Mouse (Mus musculus) MEL (cell line): ENCODE data around the gene Vps26c. TPM values are rescaled to one million over a fixed set of nuclear protein-coding genes. Genes with fewer than 3 reads are reported as not detected.

Experiments
- DNase-seq: peaks from one replicate; pipeline ENCODE4 v3.0.0; 2011; ENCODE audit warnings: low read depth, low spot score
- H3K27ac ChIP-seq: 2 replicates; pipeline ENCODE4 v1.5.1; 2012; ENCODE audit warnings: low read depth, mild to moderate bottlenecking, control low read depth, low read length, moderate library complexity; ENCODE audit not compliant: control insufficient read depth
- H3K27me3 ChIP-seq, 2 experiments: fragments of 150-350 bp in 1 of 2; sonication (generic) in 1 of 2; 2 replicates each; pipeline ENCODE4 v1.6.1; 2012; ENCODE audit warnings: low read length in 2 of 2, mild to moderate bottlenecking in 2 of 2, improper control_type of control experiment in 1 of 2, moderate library complexity in 1 of 2; ENCODE audit not compliant: insufficient read depth in 2 of 2, control insufficient read depth in 1 of 2
- H3K36me3 ChIP-seq, 2 experiments: 2 replicates each; pipeline ENCODE4 v1.6.1; 2012 to 2014; ENCODE audit warnings: low read length in 2 of 2, improper control_type of control experiment in 1 of 2, inconsistent platforms in 1 of 2, mild to moderate bottlenecking in 1 of 2; ENCODE audit not compliant: insufficient read depth in 2 of 2, control insufficient read depth in 1 of 2
- H3K4me1 ChIP-seq, 2 experiments: fragments of 150-350 bp in 1 of 2; sonication (generic) in 1 of 2; 2 replicates each; pipeline ENCODE4 v1.6.1; 2012; ENCODE audit warnings: low read length in 2 of 2, improper control_type of control experiment in 1 of 2, mild to moderate bottlenecking in 1 of 2; ENCODE audit not compliant: insufficient read depth in 2 of 2, control insufficient read depth in 1 of 2
- H3K4me3 ChIP-seq, 2 experiments: fragments of 150-350 bp in 1 of 2; sonication (generic) in 1 of 2; 2 replicates each; pipeline ENCODE4 v1.5.1; 2012; ENCODE audit warnings: low read depth in 2 of 2, low read length in 2 of 2, mild to moderate bottlenecking in 2 of 2, moderate library complexity in 2 of 2, control low read depth in 1 of 2, improper control_type of control experiment in 1 of 2; ENCODE audit not compliant: control insufficient read depth in 1 of 2, insufficient read depth in 1 of 2
- H3K79me2 ChIP-seq: 2 replicates; pipeline ENCODE4 v1.6.1; 2012; ENCODE audit warnings: mild to moderate bottlenecking, low read length, moderate library complexity; ENCODE audit not compliant: control insufficient read depth, poor library complexity, insufficient read depth
- H3K9ac ChIP-seq: 2 replicates; pipeline ENCODE4 v1.6.1; 2012; ENCODE audit warnings: low read depth, mild to moderate bottlenecking, control low read depth, low read length, moderate library complexity; ENCODE audit not compliant: control insufficient read depth, poor library complexity, severe bottlenecking
- H3K9me3 ChIP-seq: fragments of 150-350 bp; sonication (generic); replicated peaks from 2 replicates; pipeline ENCODE4 v1.6.1; 2012; ENCODE audit warnings: mild to moderate bottlenecking, low read length, improper control_type of control experiment, moderate library complexity; ENCODE audit not compliant: insufficient read depth
- CHD1 ChIP-seq: IDR thresholded peaks from 2 replicates; pipeline ENCODE4 v1.6.1; 2012; ENCODE audit warnings: low read depth, mild to moderate bottlenecking, inconsistent platforms, low read length, improper control_type of control experiment
- EP300 ChIP-seq, 2 experiments: IDR thresholded peaks; 2 replicates each; pipeline ENCODE4 v1.6.1; 2011; ENCODE audit warnings: improper control_type of control experiment in 2 of 2, low read length in 2 of 2, low read depth in 1 of 2, mild to moderate bottlenecking in 1 of 2
- HCFC1 ChIP-seq: IDR thresholded peaks from 2 replicates; pipeline ENCODE4 v1.6.1; 2012; ENCODE audit warnings: low read depth, mild to moderate bottlenecking, inconsistent platforms, low read length, improper control_type of control experiment, moderate library complexity
- JUND ChIP-seq: IDR thresholded peaks from 2 replicates; pipeline ENCODE4 v1.6.1; 2011; ENCODE audit warnings: low read depth, mild to moderate bottlenecking, improper control_type of control experiment, low read length
- KAT2A ChIP-seq: conservative IDR thresholded peaks from 2 replicates; pipeline ENCODE4 v1.6.1; 2012; ENCODE audit warnings: low read depth, low read length, improper control_type of control experiment, inconsistent platforms
- MAX ChIP-seq: IDR thresholded peaks from 2 replicates; pipeline ENCODE4 v1.6.1; 2011; ENCODE audit warnings: low read length, improper control_type of control experiment
- MAZ ChIP-seq: IDR thresholded peaks from 2 replicates; pipeline ENCODE4 v1.6.1; 2012; ENCODE audit warnings: low read depth, mild to moderate bottlenecking, inconsistent platforms, low read length, improper control_type of control experiment
- MXI1 ChIP-seq: IDR thresholded peaks from 2 replicates; pipeline ENCODE4 v1.6.1; 2011; ENCODE audit warnings: mild to moderate bottlenecking, low read depth, low read length, improper control_type of control experiment
- MYC ChIP-seq: IDR thresholded peaks from 2 replicates; pipeline ENCODE4 v1.6.1; 2011; ENCODE audit warnings: low read depth, mild to moderate bottlenecking, low read length, improper control_type of control experiment, moderate library complexity
- NELFE ChIP-seq: IDR thresholded peaks from 2 replicates; pipeline ENCODE4 v1.6.1; 2011; ENCODE audit warnings: low read depth, low read length, improper control_type of control experiment
- POLR2AphosphoS2 ChIP-seq: IDR thresholded peaks from 2 replicates; pipeline ENCODE4 v1.6.1; 2011; ENCODE audit warnings: low read length, improper control_type of control experiment
- RCOR1 ChIP-seq: IDR thresholded peaks from 2 replicates; pipeline ENCODE4 v1.6.1; 2012; ENCODE audit warnings: low read depth, mild to moderate bottlenecking, inconsistent platforms, low read length, improper control_type of control experiment
- SMC3 ChIP-seq: IDR thresholded peaks from 2 replicates; pipeline ENCODE4 v1.6.1; 2011; ENCODE audit warnings: low read depth, low read length, improper control_type of control experiment
- TAL1 ChIP-seq: IDR thresholded peaks from 2 replicates; pipeline ENCODE4 v1.6.1; 2012; ENCODE audit warnings: mild to moderate bottlenecking, inconsistent platforms, low read length, moderate library complexity, mixed read lengths
- TBP ChIP-seq: IDR thresholded peaks from 2 replicates; pipeline ENCODE4 v1.8.0; 2011; ENCODE audit warnings: low read depth, low read length, improper control_type of control experiment
- TCF12 ChIP-seq: IDR thresholded peaks from 2 replicates; pipeline ENCODE4 v1.6.1; 2014; ENCODE audit warnings: low read depth, mild to moderate bottlenecking, inconsistent platforms, low read length, improper control_type of control experiment, moderate library complexity
- USF2 ChIP-seq, 2 experiments: IDR thresholded peaks; 2 replicates each; pipeline ENCODE4 v1.6.1; 2011 to 2012; ENCODE audit warnings: improper control_type of control experiment in 2 of 2, low read length in 2 of 2, borderline replicate concordance in 1 of 2, inconsistent platforms in 1 of 2, low read depth in 1 of 2, mild to moderate bottlenecking in 1 of 2; ENCODE audit not compliant: insufficient read depth in 1 of 2
- ZC3H11A ChIP-seq: IDR thresholded peaks from 2 replicates; pipeline ENCODE4 v1.6.1; 2012; ENCODE audit warnings: low read depth, mild to moderate bottlenecking, inconsistent platforms, low read length, improper control_type of control experiment
- ZKSCAN1 ChIP-seq: IDR thresholded peaks from 2 replicates; pipeline ENCODE4 v1.6.1; 2012; ENCODE audit warnings: low read depth, mild to moderate bottlenecking, inconsistent platforms, low read length, improper control_type of control experiment, moderate library complexity
- ZMIZ1 ChIP-seq: IDR thresholded peaks from 2 replicates; pipeline ENCODE4 v1.6.1; 2012; ENCODE audit warnings: low read depth, mild to moderate bottlenecking, inconsistent platforms, low read length, improper control_type of control experiment, moderate library complexity
- ZNF384 ChIP-seq: IDR thresholded peaks from 2 replicates; pipeline ENCODE4 v1.6.1; 2012; ENCODE audit warnings: low read depth, mild to moderate bottlenecking, inconsistent platforms, low read length, improper control_type of control experiment
- polyA plus RNA-seq, 2 experiments: library from polyadenylated mRNA; stranded (reverse) in 1 of 2; unstranded in 1 of 2; fragments of >175 nt in 1 of 2; fragments of >200 nt in 1 of 2; gene quantifications; 2 replicates each; pipeline versions ENCODE4 v1.2.1 to v1.2.4; 2012; ENCODE audit warnings: low replicate concordance in 2 of 2, low read depth in 1 of 2; ENCODE audit not compliant: insufficient read length in 2 of 2, insufficient read depth in 1 of 2, missing spikeins in 1 of 2
- total RNA-seq: library from RNA; depleted of rRNA; stranded (reverse); fragments of 300-350 nt; gene quantifications from 2 replicates; pipeline ENCODE4 v1.2.3, GENCODE M21; 2012

Gene Vps26c
- total and polyA plus RNA-seq, 3 experiments: 20.9 to 23.7 TPM; not detected in 1

GRCm38 (mm10) chr16:94566834-94567585 is 40.4 kb upstream of the Vps26c start:
- Histone ChIP-seq H3K27ac (no peak overlapping the region), H3K4me3 (no peak overlapping the region), H3K36me3 (peaks cover 0 to 7% of the 10 kb centered on the region in 2 experiments; a peak in 2 of 4 replicates), H3K9ac (no peak overlapping the region), H3K27me3 (peaks cover 3 to 5% of the 10 kb centered on the region in 2 experiments; a peak in 3 of 4 replicates), H3K4me1 (peaks cover 3 to 9% of the 10 kb centered on the region in 2 experiments; a peak in 2 of 4 replicates), H3K9me3 (no peaks in the 10 kb centered on the region), H3K79me2 (peaks cover 28% of the 10 kb centered on the region)
- TF ChIP-seq MAZ (no peak), JUND (no peak), MAX (no peak), ZMIZ1 (no peak), ZNF384 (no peak), ZKSCAN1 (no peak), CHD1 (no peak), KAT2A (no peak), TCF12 (no peak), ZC3H11A (no peak), MYC (no peak), TAL1 (no peak), MXI1 (no peak), EP300 (IDR thresholded peaks at IDR 0.05; ENCODE audit: low read depth in 1 of 2, low read length in 2 of 2) (no peak), NELFE (no peak), USF2 (IDR thresholded peaks at IDR 0.05; ENCODE audit: borderline replicate concordance in 1 of 2, insufficient read depth in 1 of 2, low read depth in 1 of 2, low read length in 2 of 2) (no peak), POLR2AphosphoS2 (no peak)
- no peak for DNase-seq

- DNase-seq: no peak
- peaks cover 2 to 5% of the 10 kb centered on the region in 2 experiments; a peak in 2 of 4 replicates for H3K4me1 ChIP-seq
- H3K9ac ChIP-seq: no peak overlapping the region
- H3K27ac ChIP-seq: no peak overlapping the region
- H3K36me3 ChIP-seq: peaks cover 0 to 3% of the 10 kb centered on the region in 2 experiments; a peak in 2 of 4 replicates
- TF ChIP-seq HCFC1: no peak
- no peak for TF ChIP-seq SMC3
- no peak for TF ChIP-seq TAL1
- TF ChIP-seq RCOR1: no peak
- TF ChIP-seq MAZ: no peak
- TF ChIP-seq MYC: no peak
- no peak for TF ChIP-seq TBP
- TF ChIP-seq JUND: no peak
- TF ChIP-seq, all 39 proteins: peak for 0
- Histone ChIP-seq H3K4me3 (no peak overlapping the region), H3K79me2 (peaks cover 21% of the 10 kb centered on the region), H3K27me3 (peaks cover 3 to 5% of the 10 kb centered on the region in 2 experiments; a peak in 3 of 4 replicates), H3K9me3 (no peaks in the 10 kb centered on the region)
Observed at GRCm38 (mm10) chr16:94566124-94566523, 39.5 kb upstream of the Vps26c start.
